Mouse (Mus musculus) inflammation-experienced regulatory T-cells, adult 16 weeks (primary cell): ENCODE data around the gene Baz1a. TPM values are rescaled to one million over a fixed set of nuclear protein-coding genes. Genes with fewer than 3 reads are reported as not detected.

ENCODE experiments used
- polyA plus RNA-seq: library from polyadenylated mRNA; unstranded; fragments of 100-300 nt; shearing (Covaris generic); gene quantifications from one replicate; pipeline ENCODE4 v1.2.1, GENCODE M21; 2017

Gene Baz1a
- polyA plus RNA-seq, result 19.1 TPM

DNA sequence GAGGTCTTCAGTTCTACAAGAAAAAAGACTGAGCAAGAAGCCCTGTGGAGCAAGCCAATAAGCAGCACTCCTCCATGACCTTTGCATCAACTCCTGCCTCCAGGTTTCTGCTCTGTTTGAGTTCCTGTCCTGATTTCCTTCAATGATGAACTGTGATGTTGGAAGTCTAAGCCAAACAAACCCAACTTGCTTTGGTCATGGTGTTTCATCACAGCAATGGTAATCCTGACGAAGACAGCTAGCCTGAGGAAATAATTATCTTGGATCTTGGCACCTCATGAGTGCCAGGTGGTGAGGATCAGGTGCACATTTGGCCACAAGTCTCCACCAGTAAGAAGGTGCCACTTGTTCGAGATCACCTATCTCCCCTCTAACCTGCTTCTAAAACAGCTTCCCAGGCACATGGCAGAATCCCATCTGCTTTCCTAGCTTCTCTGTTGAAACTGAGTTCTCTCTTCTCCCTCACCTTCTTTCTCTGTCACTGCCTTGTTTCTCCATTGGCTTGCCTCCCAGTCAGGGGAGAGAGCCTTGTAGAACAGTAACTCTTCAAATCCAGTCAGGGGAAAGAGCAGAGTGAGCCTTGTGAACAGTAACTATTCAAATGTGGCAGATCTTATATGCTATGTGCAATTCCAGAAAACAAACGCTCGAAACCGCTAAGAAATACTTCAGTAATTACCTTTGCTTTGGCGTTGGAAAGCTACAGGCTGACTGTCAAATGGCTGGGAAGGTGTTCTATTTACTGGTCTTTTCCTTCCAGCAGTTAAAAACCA lies at the start of gene Baz1a:
TSS of gene Baz1a (minus strand) at position 723 of the 773 bp plus-strand sequence.

DNA sequence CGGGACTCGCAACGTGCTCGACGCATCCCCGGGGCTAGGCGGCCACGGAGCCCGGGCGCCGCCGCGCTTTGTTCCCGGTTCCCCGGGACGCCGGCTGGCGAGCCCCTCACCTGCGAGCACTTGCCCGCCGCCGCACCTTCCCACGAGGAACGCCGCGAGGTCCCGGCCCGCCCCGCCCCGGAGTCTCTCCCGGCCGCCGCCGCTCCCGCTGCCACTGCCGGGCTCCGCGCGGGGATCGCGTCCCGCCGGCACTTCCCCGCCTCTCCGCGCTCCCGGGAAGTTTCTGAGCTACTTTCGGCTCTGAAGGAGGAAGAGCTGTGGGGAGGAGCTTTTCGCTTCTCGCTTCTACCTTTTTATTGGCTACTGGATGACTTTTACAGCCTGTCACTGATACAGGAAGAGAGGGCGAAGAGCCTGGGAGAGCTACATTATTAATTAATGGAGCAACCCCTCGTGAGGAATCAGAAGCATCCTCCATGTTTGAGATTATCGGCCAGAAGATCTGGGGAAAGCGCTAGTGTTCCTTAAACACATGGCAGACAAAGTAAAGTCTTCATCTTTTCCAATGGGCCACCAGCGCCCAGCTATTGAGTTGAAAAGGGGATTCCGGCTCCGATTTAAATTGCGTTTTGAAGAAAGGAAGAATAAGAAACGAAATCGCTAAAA lies 28.0 kb downstream of the Baz1a start, which contains the start of gene Gm20403:
TSS of gene Gm20403 (minus strand) at position 478 of the 666 bp plus-strand sequence.

DNA sequence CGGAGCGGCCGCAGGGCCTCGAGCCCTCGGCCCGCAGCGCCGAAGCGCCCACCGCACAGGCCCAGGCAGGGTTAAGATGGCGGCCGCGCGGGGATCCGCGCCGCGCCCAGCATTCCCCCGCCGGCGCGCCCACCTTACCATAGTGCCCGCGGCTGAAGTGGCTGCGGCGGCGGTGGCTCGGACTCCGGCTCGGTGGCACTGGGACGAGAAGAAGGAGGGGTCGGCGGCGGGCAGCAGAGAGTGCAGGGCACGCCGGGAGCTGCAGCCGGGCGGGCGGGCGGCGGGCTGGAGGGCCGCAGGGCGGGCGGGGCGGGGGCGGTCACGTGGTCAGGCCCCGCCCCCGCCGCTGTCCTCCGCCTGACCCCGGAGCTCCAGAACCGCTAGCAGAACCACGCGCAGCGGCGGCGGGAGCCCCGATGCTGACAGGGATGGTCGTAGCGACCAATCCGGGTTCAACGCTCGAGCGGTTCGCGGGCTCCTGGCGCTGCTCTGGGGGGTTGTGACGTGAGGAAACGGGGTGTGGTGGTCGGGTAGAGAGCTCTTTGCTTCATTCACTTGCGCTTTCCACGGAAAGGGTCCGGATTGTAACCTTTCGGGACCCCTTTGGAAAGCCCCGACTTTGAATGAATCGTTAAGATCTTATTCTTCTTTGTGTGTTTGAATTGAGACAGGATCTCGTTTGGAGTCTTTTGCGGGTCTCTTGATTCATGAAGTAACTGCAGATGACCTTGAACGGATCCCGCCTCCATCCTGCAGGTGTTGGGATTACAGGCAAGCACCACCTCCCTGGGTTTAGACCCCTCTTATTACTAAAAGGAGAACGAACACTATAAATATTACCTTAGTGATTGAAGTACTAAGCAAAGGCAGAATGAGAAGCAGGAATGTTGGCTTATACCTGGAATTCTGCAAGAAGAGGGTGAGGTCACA lies 151.3 kb downstream of the Baz1a start, which contains the start of gene Cfl2:
TSS of gene Cfl2 (minus strand) at position 272 of the 930 bp plus-strand sequence.

Other genes with a start within 250 kb of the Baz1a start
- gene Snx6, start 218.6 kb downstream of the Baz1a start, polyA plus RNA-seq, result 129 TPM
- 33.8 TPM for gene Cfl2, start 151.5 kb downstream of the Baz1a start, polyA plus RNA-seq
- not detected for gene Gm20403, start 27.8 kb downstream of the Baz1a start, polyA plus RNA-seq
- gene 2700097O09Rik, start 65.8 kb upstream of the Baz1a start, polyA plus RNA-seq, result 22.9 TPM
- gene Srp54a, start 65.9 kb upstream of the Baz1a start, polyA plus RNA-seq, result 176 TPM
- 22.7 TPM for gene Fam177a, start 110.1 kb upstream of the Baz1a start, polyA plus RNA-seq
- 37.2 TPM for gene Srp54b, start 140.8 kb upstream of the Baz1a start, polyA plus RNA-seq
- not detected for gene 1700047I17Rik2, start 185.2 kb upstream of the Baz1a start, polyA plus RNA-seq
- gene Srp54c, start 215.8 kb upstream of the Baz1a start, polyA plus RNA-seq, result 86.2 TPM